Comparison of ENCODE assay signal across 9 mouse cellular contexts in genomic region chr12:54545821-54546608, GRCm38 (mm10).
DNase-seq lines count a peak whose midpoint lies in the region; ATAC-seq and TF ChIP-seq lines count a peak whose summit lies in the region.
"Had no signal": no experiment of that assay in that cellular context is flagged by ENCODE, and none has a peak within 500 bp of the region (broad histone marks: within the 10 kb centered on the region; RNA-seq: fewer than 3 reads in every experiment).

No protein-coding gene starts in this region.

- no peak overlapping the region for H3K9ac ChIP-seq in limb, embryonic 11.5 days (ENCODE audit: low read length)

- WGBS in limb, embryonic 11.5 days = 40% methylated on average over 16 of the region's 16 CpGs

- H3K27ac ChIP-seq in limb, embryonic 11.5 days (replicated peaks; ENCODE audit: low read depth, low read length) = no peak overlapping the region

- H3K27me3 ChIP-seq in limb, embryonic 11.5 days (ENCODE audit: control insufficient read depth, insufficient read depth, low read length) = no peaks in the 10 kb centered on the region
- no peaks in the 10 kb centered on the region for H3K27me3 ChIP-seq in myocyte (ENCODE audit: control insufficient read depth, insufficient read depth, insufficient read length)

- H3K79me2 ChIP-seq in myocyte (ENCODE audit: control insufficient read depth, insufficient read depth) = no peaks in the 10 kb centered on the region

- no peak for TF ChIP-seq POLR2A in myocyte (IDR thresholded peaks at IDR 0.05; ENCODE audit: insufficient read length, low read depth)

- no peak for ATAC-seq in limb, embryonic 11.5 days (ENCODE audit: insufficient number of reproducible peaks, low FRiP score, low TSS enrichment, low read depth)

- H3K9me3 ChIP-seq in limb, embryonic 11.5 days (ENCODE audit: control insufficient read depth, low read length) = no peaks in the 10 kb centered on the region

- no peak overlapping the region for H3K4me3 ChIP-seq in limb, embryonic 11.5 days (ENCODE audit: low read depth, low read length)
- H3K4me3 ChIP-seq in myocyte = no peak overlapping the region
- H3K4me3 ChIP-seq: erythroblast, embryonic 14.5 days had no signal

- no peaks in the 10 kb centered on the region for H3K36me3 ChIP-seq in limb, embryonic 11.5 days (ENCODE audit: control insufficient read depth, insufficient read depth, low read length)
- no peaks in the 10 kb centered on the region for H3K36me3 ChIP-seq in myocyte (ENCODE audit: control insufficient read depth, insufficient read depth)

- H3K4me1 ChIP-seq in limb, embryonic 11.5 days (ENCODE audit: control insufficient read depth, insufficient read depth, low read length) = no peaks in the 10 kb centered on the region

- DNase-seq in A20 (ENCODE audit: low read depth, low spot score) = peak; percentile 72
- peak; percentile 72 for DNase-seq in adrenal gland, adult 2 months
- peak; percentile 89 for DNase-seq in embryo, embryonic 11 days
- DNase-seq in gastrocnemius, postnatal 4 days (ENCODE audit: low spot score in 2 of 2) = peak; percentile 29 to 58
- peak; percentile 24 to 56 for DNase-seq in kidney, adult 8-10 months
- DNase-seq in limb, embryonic 11.5 days (ENCODE audit: low spot score) = peak; percentile 90
- peak; percentile 46 for DNase-seq in telencephalon, adult 2 months (ENCODE audit: low read depth, low spot score)

- H3K4me2 ChIP-seq in limb, embryonic 11.5 days (ENCODE audit: low read depth, severe bottlenecking) = no peak overlapping the region
- H3K4me2 ChIP-seq in myocyte (ENCODE audit: low read depth) = peak overlapping the region; percentile 64

- H3ac ChIP-seq in myocyte (ENCODE audit: control insufficient read depth, insufficient read length) = no peak overlapping the region

TF ChIP-seq in myocyte, 11 proteins besides CTCF, POLR2A, EP300 and RAD21:
- no peak for TF ChIP-seq POLR2AphosphoS2 (IDR thresholded peaks at IDR 0.05; ENCODE audit: insufficient read length, low read depth)
- TF ChIP-seq E2F4 (IDR thresholded peaks at IDR 0.05; ENCODE audit: insufficient read depth) = no peak

Comparison
In these comparisons a context has a peak if more than half of its experiments do, and no peak if none do; other contexts are left out.
1. DNase-seq: peak in every context shown above with its lines; median percentile 90 in limb, embryonic 11.5 days; 89 in embryo, embryonic 11 days; 72 in A20; 72 in adrenal gland, adult 2 months; 46 in telencephalon, adult 2 months; 44 in gastrocnemius, postnatal 4 days; 40 in kidney, adult 8-10 months.